Comparison of ENCODE assay signal across 17 mouse cellular contexts in the genomic region with DNA sequence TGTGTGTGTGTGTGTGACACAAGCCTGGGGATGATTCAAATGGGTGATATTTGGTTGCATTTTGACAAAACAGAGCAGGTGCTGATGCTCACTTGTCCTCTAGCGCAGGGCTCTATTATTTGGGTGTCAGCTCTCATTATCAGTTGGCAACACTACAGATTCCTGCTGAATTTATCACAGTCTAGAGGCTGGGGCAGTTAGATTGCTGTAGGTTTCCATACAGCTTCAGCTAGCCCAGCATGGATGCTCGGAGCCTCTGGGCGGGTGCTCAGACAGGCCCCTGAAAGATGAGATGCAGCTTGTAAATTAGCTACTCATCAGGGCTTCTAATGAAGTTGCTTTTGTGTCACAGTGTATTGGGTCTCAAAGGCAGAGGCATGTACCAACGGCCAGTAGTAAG. TPM values are rescaled to one million over a fixed set of nuclear protein-coding genes. Genes with fewer than 3 reads are reported as not detected.
"Had no signal": no experiment of that assay in that cellular context is flagged by ENCODE, and none has a peak within 500 bp of the region (broad histone marks: within the 10 kb centered on the region; RNA-seq: fewer than 3 reads in every experiment).

No protein-coding gene starts in this region.

- DNase-seq: kidney, adult 8-10 months; kidney, postnatal 25 days; lung, postnatal 14 days; retina, postnatal 1 day; right cerebral cortex, postnatal 4 days; spleen, adult 18-20 months; thymus, adult 18-20 months; thymus, postnatal 14 days had no signal

- H3K4me2 ChIP-seq: limb, embryonic 12.5 days; lung, embryonic 15.5 days; midbrain, embryonic 15.5 days had no signal

- H3K27me3 ChIP-seq: limb, embryonic 12.5 days; lung, embryonic 15.5 days; midbrain, embryonic 15.5 days had no signal

- H3K9me3 ChIP-seq: limb, embryonic 12.5 days; lung, embryonic 15.5 days; midbrain, embryonic 10.5 days; midbrain, embryonic 15.5 days had no signal

- ATAC-seq: intestine, postnatal 0 days; midbrain, embryonic 15.5 days had no signal

- H3K9ac ChIP-seq: limb, embryonic 12.5 days; lung, embryonic 15.5 days; midbrain, embryonic 15.5 days had no signal

- H3K27ac ChIP-seq: left cerebral cortex, adult 2 months; limb, embryonic 12.5 days; lung, embryonic 15.5 days; midbrain, embryonic 10.5 days; midbrain, embryonic 15.5 days had no signal

- H3K4me3 ChIP-seq: left cerebral cortex, adult 2 months; limb, embryonic 12.5 days; lung, embryonic 15.5 days; midbrain, embryonic 10.5 days; midbrain, embryonic 15.5 days had no signal

- H3K36me3 ChIP-seq: limb, embryonic 12.5 days; lung, embryonic 15.5 days; midbrain, embryonic 10.5 days; midbrain, embryonic 15.5 days had no signal

- H3K4me1 ChIP-seq: limb, embryonic 12.5 days; lung, embryonic 15.5 days; midbrain, embryonic 15.5 days had no signal

RNA-seq across cellular contexts. Expression of gene Gpa33, which starts 37.4 kb away (rescaled TPM):
- total RNA-seq: layer of hippocampus, postnatal 25 days; left cerebral cortex, adult 2 months; left cerebral cortex, postnatal 36 days; liver, adult 2 months had no signal
- polyA plus RNA-seq: lung, embryonic 15.5 days; midbrain, embryonic 15.5 days had no signal

RNA-seq across cellular contexts. Expression of gene Dusp27, which starts 39.7 kb away (rescaled TPM):
- total RNA-seq: liver, adult 2 months had no signal
- polyA plus RNA-seq: liver, adult 2 months had no signal
